Mouse (Mus musculus) gastrocnemius, postnatal 14 days (tissue): ENCODE results near the gene Med27. TPM values are rescaled to one million over a fixed set of nuclear protein-coding genes. Genes with fewer than 3 reads are reported as not detected.
"Not testable (repeated sequence)": the region's sequence is repeated elsewhere in the genome, so short reads cannot be mapped to it uniquely, and the experiment has no call there.

Experiments
- DNase-seq: peaks from one replicate; pipeline ENCODE4 v3.0.0; 2021; ENCODE audit warnings: mixed read lengths
- intact Hi-C: fragments of 180-260 bp; cut with DNase I; formaldehyde crosslinking; loops from one replicate; pipeline ENCODE4 v1.15.1; 2025; ENCODE audit warnings: low total_unique reads
- total RNA-seq, 2 experiments: library from RNA; stranded (reverse); gene quantifications; 2 replicates each; pipeline ENCODE4 v1.2.3; 2021

Gene Med27
- total RNA-seq, 2 experiments from 2014 or later: 12.7 to 14.4 TPM

- intact Hi-C loops: no loop called here
- DNase-seq: no peak
These were observed 154.2 kb downstream of the Med27 start for GRCm38 (mm10) chr2:29500601-29501350.

DNA sequence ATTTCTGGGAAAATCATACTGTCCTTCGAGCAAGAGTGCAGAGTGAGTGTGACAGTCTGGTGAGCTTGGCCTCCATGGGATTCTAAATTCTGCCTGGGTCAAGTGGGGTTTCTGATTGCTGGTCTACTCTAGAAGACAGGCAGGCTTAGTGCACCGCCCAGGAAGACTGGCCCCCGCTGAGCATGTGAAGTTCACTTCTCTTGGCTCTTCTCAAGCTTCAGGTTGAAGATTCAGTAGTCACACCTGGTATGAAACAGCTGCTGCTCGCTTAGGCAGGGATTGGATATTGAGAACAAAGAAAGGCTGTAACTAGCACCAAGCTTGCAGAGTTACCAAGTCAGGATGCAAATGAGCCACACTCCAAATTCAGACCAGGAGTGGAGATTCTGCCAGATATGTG lies 154.8 kb downstream of the Med27 start:
- DNase-seq: no peak

GRCm38 (mm10) chr2:29504848-29505247 lies 158.2 kb downstream of the Med27 start:
- no peak for DNase-seq
- intact Hi-C loops: no loop called here

More for the DNA sequence above, 154.8 kb downstream of the Med27 start:
- intact Hi-C loops: no loop called here

- DNase-seq: no peak
- intact Hi-C loops: no loop called here
These were observed 159.8 kb downstream of the Med27 start for GRCm38 (mm10) chr2:29506411-29506810.

DNA sequence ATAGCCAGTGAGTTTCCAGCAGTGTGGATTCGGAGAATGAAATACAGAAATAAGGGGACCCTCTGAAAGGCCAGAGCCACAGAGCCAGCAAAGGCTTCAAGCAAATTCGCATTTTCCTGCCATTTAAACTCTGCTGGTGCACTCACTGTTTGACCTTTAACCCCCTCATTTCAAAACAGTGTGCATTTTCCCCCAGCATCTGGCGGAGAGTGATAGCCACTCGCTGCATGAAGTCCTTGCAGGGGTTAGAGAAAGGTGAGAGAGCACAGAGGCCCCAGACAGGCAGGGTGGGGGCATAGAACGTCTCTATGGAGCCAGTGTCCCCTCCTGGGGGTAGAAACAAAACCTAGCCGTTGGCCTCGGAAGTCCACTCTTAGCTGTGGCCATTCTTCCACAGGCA lies 166.5 kb downstream of the Med27 start:
- intact Hi-C loops: no loop called here
- DNase-seq: no peak

- intact Hi-C loops: no loop called here
- DNase-seq: no peak
These were observed 168.2 kb downstream of the Med27 start for GRCm38 (mm10) chr2:29514836-29515235.

DNA sequence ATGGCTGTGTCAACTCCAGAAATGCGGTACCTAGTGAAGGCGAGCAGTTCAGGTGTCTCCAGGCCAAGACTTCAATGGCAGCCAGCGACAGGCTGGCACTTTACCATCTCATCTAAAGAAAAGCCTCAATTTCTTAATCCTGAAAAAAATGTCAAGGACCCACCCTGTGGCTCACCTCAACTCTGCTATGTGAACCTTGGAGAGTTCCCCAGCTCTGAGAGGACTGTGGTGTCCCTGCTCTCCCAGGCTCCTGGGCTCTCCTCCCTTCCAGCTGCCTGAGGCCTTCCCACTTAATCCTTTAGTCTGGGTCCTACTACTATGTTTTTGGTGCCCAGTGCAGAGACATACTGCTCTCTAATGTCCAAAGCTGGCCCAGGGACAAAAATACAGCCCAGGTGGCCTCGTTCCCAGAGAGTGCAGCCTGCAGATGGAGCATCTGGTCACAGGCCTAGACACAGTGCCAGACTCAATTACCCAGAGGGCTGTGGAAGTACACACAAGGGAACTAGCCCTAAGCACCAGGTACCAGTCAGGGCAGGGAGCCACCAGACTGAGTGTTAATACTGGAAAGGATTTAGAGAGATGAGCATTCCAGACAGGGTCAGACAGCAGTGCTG lies 169.3 kb downstream of the Med27 start:
- peak; percentile 77 for DNase-seq
- intact Hi-C loops: no loop called here

GRCm38 (mm10) chr2:29516621-29517170 lies 170.1 kb downstream of the Med27 start:
- intact Hi-C loops: no loop called here
- DNase-seq: no peak

DNA sequence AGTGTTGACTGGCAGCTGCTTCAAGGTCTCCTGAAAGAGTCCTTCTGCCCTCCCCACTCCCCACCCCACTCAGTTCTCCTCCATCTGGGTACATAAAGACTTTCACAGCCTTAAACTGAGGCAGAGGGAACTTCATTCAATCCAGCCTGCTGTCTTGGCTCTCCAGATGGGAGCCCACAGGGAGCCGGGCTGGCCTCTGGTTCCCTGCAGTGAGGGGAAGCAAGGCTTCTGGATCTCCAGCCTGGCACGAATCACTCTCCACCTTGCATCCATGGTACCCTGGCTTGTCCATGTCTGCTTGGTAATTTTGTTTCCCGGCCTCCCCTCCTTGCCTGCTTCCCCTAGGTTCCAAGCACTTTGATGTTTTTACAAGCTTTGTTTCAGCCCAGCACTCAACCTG lies 172.8 kb downstream of the Med27 start:
- intact Hi-C loops: no loop called here
- no peak for DNase-seq

GRCm38 (mm10) chr2:29520206-29520605 lies 173.6 kb downstream of the Med27 start:
- DNase-seq: no peak
- intact Hi-C loops: no loop called here

- intact Hi-C loops: no loop called here
These were observed 174.9 kb downstream of the Med27 start for GRCm38 (mm10) chr2:29521486-29521885.

GRCm38 (mm10) chr2:29523918-29524811 lies 177.5 kb downstream of the Med27 start:
- no peak for DNase-seq

More at GRCm38 (mm10) chr2:29521486-29521885, 174.9 kb downstream of the Med27 start:
- no peak for DNase-seq

DNA sequence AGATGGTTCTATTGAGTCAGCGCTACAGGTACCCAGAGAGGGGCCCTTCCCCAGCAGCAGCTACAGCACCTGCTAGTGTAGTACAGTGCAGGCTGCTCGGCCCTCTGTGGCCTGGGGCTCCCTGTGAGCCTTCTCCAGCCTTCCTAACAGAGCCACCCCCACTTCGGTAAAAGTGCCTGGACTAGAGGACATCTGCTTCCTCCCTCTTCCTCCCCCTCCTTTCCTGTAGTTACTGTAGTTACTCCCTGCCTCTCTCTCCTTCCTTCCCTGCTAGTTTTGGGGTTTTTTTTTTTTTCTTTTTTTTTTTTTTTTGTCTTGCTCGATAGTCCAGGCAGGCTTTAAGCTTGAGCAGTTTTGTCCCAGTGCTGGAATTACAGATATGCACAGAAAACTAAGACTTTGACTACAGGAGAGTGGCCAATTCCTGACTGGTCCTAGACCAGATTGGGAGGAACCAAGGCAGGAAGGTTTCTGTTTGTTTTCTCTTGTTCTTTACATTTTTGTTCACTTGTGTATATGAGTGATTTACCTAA lies 178.7 kb downstream of the Med27 start:
- DNase-seq: no peak
- intact Hi-C loops: no loop called here

More at GRCm38 (mm10) chr2:29523918-29524811, 177.5 kb downstream of the Med27 start:
- intact Hi-C loops: no loop called here

- DNase-seq: peak; percentile 56
- intact Hi-C loops: no loop called here
These were observed 179.6 kb downstream of the Med27 start for GRCm38 (mm10) chr2:29526266-29526665.

DNA sequence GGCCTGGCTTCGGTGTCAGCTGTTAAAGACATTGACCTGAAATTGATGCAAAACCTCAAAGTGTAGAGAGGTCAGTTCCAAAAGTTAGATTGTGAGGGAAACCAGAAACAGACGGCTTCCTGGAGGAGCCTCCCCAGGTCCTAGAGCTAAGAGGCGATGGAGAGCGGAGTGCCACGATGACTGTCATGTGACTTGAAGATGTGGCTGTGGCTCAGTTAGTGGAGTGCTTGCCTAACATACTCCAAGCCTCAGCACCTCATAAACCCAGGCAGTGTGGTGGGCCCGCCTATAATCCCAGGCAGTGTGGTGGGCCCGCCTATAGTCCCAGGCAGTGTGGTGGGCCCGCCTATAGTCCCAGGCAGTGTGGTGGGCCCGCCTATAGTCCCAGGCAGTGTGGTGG lies 180.9 kb downstream of the Med27 start:
- intact Hi-C loops, DNase-seq: not testable (repeated sequence)

GRCm38 (mm10) chr2:29528811-29529210 lies 182.2 kb downstream of the Med27 start:
- intact Hi-C loops: no loop called here
- no peak for DNase-seq

DNA sequence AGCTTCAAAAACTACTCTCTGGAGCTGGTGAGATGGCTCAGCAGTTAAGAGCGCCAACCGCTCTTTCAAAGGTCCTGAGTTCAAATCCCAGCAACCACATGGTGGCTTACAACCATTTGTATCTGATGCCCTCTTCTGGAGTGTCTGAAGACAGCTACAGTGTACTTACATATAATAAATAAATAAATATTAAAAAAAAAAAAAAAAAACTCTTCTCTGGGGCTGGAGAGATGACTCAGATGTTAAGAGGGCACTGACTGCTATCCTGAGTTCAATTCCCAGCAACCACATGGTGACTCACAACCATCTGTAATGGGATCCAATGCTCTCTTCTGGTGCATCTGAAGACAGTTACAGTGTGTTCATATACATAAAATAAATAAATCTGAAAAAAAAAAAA lies 183.2 kb downstream of the Med27 start:
- DNase-seq, intact Hi-C loops: not testable (repeated sequence)

- no peak for DNase-seq
- intact Hi-C loops: no loop called here
These were observed 185.6 kb downstream of the Med27 start for GRCm38 (mm10) chr2:29532173-29532572.

GRCm38 (mm10) chr2:29532921-29533320 lies 186.3 kb downstream of the Med27 start:
- intact Hi-C loops: no loop called here
- DNase-seq: no peak
